Mouse (Mus musculus) kidney, adult 18-20 months (tissue): ENCODE measurements around the gene Bmp3.

ENCODE experiments used
- DNase-seq: peaks from one replicate; pipeline ENCODE4 v3.0.0; 2021

The Bmp3 gene

DNA sequence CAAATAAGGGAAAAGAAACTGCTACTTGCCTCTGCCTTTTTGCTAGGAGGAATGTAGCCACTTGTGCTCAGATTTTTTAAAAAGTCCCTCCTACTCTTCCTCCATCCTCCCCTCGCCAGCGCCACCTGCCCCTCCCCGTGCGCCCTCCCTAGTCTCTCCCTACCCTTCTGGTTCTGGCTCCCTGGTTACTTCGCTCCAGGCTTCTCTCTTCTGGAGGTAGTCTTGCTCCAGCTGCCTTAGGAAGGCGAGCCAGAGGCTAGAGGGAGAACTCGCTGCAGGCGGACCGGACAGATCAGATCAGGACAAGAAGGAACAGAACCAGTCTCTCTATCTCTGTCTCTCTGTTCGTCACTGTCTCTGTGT lies at the start of gene Bmp3:
Gene Bmp3 (plus strand): TSS at position 152 of the 363 bp plus-strand sequence.
- peak; percentile 13 for DNase-seq

DNA sequence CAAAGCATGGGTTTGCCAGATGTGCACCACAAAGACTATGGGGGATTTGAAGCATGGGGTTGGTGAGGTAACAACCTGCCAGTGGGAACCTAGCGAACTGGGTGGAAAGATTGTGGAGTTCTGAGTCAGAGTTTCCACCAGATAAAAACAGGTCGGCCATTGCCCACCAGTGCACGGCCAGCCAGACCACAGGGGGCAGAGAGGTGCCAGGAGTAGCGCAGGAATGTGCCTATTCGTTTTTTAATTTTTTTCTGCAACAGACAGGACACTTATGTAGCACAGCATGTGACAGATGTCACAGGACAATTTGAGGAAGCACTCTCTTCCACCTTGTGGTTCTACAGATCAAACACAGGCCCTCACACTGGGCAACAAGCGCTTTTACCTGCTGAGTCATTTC lies 49.5 kb upstream of the Bmp3 start:
- no peak for DNase-seq

DNA sequence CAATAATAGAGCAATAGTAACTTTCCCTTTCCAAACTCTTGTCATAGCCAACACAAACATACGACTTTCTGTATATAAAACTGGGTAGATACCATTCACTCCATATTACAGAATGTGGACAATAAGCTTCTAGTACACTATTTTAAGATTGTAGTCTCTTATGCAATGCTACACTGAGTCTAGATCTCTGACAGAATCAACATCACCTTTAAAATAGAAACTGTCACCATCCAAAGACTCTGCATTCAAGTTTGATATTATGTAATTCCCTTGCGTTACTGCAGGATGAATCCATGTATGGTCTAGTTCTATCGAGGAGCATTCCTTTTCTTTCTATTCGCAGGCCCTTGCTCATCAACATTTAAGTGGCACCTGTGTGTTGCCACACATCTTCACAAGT lies 47.7 kb upstream of the Bmp3 start:
- DNase-seq: no peak

DNA sequence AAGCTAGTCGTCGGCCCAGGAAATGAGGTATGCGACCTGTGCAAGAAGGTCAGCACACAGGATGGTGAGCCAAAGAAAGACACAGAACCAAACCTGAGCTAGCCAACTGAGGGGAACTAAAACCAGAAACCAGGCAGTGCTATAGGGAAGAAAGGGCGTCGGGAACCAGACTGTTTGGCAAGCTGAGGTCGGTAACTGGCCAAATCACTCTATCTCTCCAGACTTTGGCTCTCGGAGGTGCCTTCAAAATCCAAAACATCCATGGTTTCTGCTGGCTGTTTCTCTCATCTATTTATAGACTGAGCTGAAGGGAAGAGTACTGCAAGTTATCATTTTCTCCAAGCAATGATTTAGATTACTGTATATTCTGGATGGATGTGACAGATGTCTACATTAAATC lies 47.2 kb upstream of the Bmp3 start:
- DNase-seq: no peak

DNA sequence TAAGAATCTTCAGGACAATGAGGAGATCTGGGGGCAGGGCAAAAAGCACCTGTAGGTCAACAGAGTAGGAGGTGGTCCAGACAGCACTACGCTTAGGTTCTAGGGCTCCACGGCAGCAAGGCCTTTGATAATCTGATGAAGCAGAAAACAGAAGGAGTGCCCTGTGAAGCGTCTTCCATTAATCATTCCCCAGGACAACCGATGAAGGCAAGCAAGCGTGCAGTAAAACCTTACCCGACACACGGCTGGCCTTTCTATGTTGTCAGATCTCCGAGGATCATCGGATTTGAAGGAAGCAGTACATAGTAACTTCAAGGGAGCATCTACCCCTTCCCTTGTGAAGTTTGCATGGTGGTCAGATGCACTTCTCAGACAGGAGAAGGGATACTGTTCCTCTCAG lies 46.3 kb upstream of the Bmp3 start:
- no peak for DNase-seq

DNA sequence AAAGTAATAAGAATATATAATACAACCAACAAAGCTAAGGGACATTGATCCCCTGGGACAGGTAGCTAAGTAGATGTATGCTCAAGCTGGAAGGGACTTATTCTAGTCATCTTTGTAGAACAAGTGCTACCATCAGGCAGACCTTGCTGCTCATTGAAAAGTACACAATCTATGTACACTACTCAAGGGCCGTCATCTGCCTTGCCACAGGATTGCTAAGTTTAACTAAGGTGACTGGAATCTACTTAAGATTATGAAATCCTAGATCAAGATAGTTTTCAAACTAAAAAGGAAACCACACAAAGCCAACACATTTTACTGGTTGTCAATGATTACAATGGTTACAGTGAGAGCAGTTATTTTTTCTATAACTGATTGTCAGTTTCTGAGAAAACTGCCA lies 41.8 kb upstream of the Bmp3 start:
- no peak for DNase-seq

DNA sequence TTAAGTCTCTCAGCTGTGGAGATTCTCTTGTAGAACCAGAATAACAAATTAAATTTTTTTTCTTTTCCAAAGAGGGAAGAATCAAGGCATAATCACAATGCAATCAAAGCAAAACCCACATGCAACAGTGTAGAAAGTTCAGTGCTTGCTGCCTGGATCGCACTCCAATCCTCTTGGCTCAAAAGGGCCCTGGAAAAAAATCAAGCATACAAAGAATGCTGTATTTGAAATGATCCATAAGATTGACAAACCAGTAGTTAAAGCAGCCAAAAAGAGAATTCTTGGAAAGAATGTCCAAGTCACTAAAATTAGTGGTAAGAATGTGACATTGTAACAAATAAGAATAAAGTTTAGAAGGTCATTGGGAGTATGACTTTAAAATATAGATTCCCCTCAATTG lies 38.9 kb upstream of the Bmp3 start:
- DNase-seq: no peak

DNA sequence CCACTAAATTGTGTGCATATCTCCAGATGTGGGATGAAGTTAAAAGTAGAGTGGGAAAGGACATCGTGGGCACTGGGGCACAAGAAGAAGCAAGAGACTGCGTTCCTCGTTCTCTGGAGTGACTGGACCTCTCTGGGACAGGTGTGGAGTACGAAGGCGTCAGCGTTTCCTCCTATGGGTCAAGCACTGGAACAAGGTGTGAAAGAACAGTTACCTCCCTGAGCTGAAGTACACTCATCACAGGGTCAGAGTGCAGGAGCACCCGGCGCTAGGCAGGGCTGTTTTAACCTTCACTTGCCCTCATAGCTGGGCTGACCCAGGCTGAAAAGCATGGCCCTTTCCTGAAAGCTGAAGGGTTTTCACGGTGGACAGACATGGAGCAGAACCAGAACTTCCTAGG lies 20.5 kb upstream of the Bmp3 start:
- DNase-seq: no peak

DNA sequence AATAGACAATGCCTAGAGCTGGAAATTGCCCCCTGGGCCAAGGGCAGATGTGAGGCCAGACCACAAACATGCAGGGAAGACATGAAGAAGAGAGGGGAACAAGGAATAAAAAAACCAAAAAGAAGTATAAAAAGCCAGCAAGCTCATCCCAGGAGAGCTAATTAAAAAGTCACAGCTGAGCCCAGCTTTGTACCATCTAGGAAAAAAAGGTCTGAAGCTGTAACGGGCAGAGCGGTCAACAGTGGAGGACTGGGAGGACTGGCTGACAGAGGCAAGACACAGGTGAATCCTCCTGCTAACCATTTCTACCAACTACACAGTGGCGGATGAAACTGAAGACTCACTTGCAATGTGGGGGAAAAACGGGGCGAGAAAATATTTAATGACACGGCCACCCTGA lies 19.9 kb upstream of the Bmp3 start:
- DNase-seq: no peak

DNA sequence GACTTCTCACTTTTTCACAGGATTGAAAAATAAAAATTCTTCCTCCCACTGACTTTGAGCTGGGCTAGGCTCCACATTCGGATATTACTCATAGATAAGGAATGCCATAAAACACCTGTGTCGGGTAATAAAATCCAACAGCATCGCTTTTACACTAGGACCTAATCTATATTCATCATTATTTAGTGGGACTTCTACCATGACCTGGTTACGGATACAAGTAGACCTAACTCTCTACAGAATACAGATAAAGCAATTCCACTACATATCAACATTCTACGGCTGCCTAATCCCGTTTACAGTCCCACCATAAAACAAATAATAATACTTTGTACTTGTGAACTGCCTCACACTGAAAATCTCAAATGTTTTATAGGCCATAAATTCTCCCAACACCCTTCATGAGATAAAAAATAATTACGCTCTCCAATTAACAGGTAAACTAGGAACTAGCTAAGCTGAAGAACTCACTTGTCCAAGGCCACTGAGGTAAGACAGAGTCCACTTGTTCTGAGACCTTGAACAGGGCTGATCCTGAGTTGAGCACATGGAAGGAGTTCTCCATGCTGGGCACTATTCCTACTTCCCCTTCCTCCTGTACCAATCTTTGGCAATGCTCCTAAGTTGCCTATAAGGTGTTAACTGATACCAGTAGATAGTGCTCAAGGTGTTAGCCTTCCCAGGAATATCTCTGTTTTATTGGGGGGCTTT lies 11.5 kb upstream of the Bmp3 start:
- no peak for DNase-seq

DNA sequence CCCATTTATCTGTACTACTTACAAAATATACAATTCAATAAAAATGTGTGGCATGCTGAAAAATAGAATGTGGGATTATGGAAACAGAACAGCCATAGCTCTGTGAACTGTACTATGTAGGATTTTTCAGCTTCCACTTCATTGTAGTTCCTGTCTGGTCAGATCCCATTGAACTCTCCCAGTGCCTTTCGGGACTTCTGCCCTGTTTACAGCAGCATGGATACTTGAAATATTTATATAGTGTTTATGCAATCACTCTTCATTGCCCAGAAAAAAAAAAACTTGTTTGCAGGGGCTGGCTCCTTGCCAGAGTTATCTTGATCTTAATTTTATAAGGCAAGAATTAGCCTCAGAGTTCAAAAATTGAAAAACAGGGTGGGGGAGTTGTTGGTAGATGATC lies 9.6 kb upstream of the Bmp3 start:
- DNase-seq: no peak

DNA sequence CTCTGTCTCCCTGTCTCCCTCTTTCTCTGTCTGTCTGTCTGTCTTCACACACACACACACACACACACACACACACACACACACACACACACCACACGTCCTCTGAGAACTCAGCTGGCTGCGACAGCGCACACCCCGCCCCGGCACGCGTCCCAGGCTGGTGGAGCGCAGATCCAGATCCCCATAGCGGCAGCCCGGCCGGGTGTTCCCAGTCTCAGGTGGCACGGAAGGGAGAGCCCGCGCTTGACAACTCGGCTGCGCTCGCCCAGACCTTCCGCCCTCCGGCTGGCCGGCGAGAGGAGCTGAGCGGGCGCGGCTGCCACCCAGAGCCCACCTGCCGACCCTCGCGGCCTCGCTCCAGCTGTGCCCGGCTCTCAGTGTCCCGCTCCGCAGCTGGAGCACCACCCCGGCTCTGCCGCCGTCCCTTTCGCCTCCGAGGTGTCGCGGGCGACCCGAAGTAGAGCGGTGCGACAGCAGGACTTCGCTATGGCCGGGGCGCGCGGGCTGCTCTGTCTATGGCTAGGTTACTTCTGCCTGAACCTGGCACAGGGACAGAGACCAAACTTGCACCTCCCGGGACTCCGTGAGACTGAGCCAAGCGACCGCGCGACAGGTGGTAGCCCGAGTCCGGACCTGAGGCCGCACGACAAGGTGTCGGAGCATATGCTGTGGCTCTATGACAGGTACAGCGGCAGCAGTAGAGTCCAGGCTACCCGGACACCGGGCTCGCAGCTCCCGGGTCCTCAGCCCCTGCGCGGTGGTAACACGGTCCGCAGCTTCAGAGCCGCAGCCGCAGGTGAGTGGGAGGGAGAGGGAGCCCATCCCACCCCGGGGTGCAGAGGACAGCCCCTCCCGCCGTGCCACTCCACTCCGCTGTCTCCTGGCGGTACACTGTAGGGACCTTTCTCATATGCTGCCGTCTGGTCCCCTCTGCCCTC lies 681 bp downstream of the Bmp3 start:
- DNase-seq: peak; percentile 28

DNA sequence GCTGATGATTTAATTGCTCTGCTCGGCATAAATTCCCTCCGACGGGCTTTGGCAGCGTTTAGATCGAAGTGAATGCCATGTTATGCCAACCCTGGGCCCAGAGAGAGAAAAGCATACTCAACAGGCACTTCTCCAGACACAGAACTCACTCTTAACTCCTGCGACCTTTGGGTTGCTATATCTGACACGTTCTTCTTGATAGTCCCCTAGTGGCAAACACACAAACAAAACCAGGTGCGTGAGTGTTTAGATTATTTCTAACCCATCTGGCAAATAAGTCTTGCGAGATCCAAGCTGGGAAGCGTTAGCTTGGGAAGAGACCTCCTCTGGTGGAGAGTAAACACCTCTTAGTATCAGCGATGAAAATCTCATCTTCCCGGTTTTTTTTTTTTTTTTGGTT lies 1.5 kb downstream of the Bmp3 start:
- DNase-seq: no peak

DNA sequence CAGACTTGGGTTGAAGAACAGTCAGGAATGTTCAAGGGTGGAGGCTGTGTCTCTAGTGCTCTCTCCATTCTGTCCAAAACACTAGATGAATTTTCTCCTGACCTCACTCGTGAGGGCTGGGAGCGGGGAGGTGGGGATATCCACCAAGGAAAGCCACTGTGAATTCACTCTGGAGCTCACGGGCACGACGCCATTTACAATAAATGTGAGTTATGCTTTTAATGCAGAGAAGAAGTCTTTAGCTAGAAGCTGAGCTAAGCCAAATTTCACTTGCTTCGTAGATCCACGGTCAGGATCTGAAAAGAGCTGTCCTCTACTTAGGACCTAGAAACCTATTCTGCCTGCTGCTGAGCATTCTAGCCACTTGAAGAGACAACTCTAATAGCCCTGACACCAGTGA lies 2.1 kb downstream of the Bmp3 start:
- no peak for DNase-seq

DNA sequence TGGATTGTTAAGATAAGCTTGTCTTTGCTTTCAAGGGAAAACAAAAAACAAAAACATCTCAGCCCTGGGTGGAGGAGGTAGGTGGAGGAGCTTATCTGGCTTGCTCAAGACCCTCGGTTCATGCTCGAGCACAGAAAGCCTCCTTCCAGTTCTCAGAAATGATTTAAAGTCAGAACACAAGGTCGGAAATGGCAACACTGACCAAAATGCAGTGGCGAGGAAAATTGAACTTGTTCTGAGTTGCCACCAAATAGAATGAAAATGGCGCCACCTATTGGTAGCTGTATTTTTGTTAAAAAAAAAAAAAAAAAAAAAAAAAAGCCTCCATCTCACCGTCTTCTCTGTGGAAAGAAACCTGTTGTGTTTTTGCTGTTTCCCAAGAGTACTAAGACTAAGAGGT lies 9.7 kb downstream of the Bmp3 start:
- peak; percentile 10 for DNase-seq

DNA sequence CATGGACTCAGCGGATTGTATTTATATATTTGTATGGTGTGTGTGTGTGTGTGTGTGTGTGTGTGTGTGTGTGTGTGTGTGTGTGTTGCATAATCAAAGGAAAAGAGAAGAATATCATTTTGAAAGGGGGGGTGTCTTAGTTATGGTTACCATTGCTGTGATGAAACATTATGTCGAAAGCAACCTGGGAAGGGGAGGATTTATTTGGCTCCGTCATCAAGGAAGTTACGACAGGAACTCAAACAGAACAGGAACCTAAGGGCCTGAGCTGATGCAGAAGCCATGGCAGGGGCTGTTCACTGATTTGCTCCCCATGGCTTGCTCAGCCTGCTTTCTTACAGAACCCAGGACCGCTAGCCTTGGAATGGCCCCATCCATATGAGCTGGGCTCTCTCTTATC lies 10.9 kb downstream of the Bmp3 start:
- DNase-seq: no peak

DNA sequence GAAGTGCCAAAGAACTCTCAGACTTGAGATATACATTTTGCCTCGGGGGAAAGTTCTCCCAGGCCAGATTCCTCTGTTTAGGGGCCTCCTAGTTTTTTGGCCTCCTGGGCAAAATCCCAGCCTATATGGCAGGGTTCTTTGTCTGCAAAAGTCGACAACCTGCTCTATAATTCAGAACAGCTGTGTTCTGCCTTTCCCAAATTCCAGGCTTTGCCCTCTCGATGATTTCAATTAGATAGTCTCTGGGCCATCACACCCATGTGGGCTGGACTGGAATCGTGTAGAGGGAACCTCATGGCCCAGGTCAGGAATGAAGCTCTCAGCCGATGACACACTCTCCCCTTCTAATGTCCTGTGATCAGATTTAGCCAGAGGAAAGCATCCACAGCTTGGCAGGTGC lies 21.8 kb downstream of the Bmp3 start:
- DNase-seq: no peak

DNA sequence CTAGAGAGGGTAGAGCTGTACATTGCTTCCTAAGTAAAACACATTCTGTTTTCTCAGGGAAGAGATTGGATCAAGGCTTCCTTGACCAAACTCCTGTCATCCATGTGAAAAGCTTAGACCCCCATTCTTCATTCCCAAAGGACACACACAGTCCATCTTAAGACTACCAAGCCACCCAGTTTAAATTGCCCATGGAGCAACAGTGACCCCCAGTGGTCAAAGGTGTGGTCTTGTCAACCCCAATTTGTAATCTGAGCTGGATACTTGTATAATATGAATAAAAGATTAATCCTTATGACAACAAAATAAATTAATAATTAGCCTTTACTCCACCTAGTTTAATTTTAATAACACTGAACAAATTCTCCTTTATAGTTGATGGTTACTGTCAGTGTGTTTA lies 24.7 kb downstream of the Bmp3 start:
- peak; percentile 64 for DNase-seq

DNA sequence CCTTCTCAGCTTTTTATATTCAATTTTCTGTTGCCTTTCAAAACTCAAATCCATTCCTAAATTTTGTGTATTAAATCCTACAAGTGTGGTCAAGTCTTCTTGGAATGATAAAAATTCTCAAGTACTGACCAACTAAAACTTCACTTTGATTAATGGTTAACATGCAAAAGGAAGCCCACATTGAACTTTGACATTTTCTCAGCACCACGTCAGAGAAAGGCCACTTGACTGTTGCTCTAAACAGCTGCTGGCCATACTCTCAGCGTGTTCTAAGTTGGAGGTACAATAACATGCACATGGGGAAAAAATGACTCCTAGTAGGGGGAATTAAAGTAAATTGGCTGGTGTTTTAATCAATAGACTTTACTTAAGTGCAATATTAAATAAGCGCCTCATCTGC lies 27.9 kb downstream of the Bmp3 start:
- DNase-seq: no peak

DNA sequence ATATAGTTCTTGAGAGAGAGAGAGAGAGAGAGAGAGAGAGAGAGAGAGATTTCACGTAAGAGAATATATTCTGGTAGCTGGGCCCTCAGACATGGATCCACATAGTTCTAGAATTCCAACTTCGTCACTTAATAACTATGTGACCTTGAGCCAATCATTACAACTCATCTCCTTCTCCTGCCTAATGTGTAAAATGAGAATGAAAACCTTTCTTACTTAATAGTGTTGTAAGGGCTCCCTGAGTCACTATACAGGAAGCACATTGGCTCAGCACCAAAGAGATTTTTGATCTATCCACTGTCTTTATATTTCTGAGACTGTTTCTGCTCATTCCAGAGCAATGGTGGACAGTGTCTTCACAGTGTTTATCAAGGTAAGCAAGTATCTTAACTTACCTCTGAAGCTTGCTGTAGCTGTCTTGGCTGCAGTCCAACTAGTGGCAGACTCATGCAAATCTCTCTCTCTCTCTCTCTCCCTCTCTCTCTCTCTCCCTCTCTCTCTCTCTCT lies 36.4 kb downstream of the Bmp3 start:
- DNase-seq: no peak

DNA sequence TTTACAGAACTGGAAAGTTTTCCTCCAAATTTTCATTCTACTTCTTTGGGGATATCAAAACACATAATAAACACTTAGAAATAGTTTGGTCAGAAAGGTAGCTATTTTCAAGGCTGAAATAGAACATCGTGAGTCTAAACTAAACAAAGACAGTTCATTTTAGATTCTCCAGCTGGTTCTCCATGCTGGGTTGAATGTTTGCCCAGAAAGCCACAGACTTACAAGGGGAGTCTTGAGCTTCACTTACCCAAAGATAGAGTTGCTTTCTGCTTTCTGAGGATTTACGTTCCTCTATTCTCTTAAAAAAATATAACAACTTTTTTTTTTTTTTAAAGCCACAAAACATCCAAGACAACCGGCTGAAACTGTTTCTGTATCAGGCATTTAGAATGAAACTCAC lies 40.1 kb downstream of the Bmp3 start:
- DNase-seq: no peak

DNA sequence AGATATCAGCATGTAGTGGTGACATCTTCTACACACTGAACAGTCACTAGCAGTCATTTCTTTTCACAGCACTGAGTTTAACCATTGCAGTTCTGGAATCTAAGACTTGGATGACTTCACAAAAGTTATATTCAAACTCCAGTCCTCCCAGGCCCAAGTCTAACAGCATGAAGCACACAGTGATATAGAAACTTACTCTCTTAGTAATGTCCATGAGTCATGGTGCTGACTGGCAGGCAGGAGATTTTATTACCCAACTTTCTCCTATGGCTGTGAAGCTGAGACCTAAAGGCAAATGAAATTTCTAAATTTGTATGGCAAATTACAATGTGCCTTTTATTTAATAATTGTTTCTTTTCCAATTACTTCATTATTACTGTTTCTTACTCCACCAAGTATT lies 43.7 kb downstream of the Bmp3 start:
- DNase-seq: no peak

DNA sequence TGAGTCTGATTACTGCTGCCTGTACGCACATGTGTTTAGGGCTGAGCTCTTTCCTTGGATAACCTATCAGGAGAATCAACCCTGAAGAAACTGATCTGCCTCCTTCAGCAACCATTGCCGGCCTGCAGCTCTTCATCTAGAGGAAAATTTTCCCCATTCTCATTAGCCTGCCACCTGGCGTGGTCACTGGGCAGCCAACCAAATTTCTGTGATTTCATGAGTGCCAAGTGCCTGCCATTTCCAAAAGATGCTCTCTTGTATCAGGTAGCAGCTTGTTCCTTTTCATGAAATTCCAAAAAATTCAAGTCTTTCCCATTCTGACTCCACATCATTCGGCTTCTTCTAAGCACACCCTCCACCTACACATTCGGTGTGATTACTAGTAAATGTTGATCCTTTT lies 46.7 kb downstream of the Bmp3 start:
- DNase-seq: no peak

DNA sequence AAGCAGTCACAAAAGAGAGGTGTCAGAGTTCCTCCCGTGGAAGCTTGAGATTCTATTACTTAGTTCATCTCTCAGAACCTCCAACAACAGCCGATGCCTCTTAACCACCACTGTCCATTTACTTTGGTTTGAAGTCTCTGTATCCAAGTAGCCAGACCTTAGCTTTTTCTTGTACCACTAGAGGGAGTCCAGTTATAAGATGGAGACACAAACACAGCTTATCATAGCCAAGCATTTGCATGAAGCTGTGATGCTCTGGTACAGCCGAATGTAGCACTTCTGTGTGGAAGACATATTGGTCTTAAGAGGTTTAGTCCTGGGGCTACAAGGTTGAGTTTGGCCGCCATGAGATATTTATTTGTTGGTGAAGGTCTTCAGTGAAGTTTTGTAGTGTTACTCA lies 48.1 kb downstream of the Bmp3 start:
- DNase-seq: no peak
